Mouse (Mus musculus) kidney, postnatal 10 days (tissue): ENCODE results near the gene Creb5.

ENCODE experiments used
- DNase-seq: peaks from one replicate; pipeline ENCODE4 v3.0.0; 2021; ENCODE audit warnings: mixed read lengths

Gene Creb5

DNA sequence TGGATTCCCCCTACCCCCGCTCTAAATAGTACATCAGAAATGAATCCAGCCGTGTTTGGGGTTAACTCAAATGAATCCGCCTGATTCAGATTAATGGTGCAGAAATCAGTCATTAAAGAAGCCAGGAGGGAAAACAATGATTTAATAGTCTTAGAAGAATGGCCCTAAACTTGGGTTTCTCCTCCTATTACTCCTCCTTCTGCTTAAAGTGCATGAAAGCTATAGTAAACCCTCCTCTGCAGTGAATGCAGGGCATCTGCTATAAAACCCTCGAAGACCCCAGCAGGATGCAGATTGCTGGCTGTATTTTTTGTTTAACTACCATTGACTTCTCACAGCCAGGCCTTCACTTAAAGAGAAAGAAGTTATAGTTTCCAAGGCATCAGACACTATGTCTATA lies 307.2 kb downstream of the Creb5 start:
- DNase-seq: no peak

- no peak for DNase-seq
Measured at GRCm38 (mm10) chr6:53596402-53596801, 309.3 kb downstream of the Creb5 start.

- no peak for DNase-seq
Measured at GRCm38 (mm10) chr6:53603041-53603440, 316.0 kb downstream of the Creb5 start.

- peak; percentile 11 for DNase-seq
Measured at GRCm38 (mm10) chr6:53603695-53604094, 316.6 kb downstream of the Creb5 start.

GRCm38 (mm10) chr6:53604386-53604785 lies 317.3 kb downstream of the Creb5 start:
- peak; percentile 10 for DNase-seq

GRCm38 (mm10) chr6:53605184-53605583 lies 318.1 kb downstream of the Creb5 start:
- no peak for DNase-seq

DNA sequence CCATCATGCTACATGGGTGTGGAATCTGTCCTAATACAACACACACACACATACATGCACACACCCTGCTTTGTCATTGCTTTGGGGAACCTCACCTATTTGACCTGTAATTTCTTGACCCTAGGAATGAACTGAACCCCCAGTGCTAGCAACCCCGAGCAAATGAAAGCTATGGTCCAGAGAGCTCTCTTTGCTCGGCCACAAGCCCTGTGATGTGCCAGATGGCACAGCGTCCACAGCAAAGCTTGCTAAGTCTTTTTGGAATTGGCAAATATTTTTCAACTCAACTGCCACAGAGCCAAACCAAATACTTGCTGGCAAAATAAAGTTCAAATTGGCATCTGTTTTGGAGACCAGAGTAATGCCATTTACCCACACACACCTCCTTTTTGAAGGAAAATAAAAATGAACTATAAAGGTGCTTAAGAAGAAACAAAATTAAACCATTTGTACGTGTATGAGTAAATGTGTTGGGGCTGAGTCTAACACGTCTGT lies 324.4 kb downstream of the Creb5 start:
- DNase-seq: no peak

DNA sequence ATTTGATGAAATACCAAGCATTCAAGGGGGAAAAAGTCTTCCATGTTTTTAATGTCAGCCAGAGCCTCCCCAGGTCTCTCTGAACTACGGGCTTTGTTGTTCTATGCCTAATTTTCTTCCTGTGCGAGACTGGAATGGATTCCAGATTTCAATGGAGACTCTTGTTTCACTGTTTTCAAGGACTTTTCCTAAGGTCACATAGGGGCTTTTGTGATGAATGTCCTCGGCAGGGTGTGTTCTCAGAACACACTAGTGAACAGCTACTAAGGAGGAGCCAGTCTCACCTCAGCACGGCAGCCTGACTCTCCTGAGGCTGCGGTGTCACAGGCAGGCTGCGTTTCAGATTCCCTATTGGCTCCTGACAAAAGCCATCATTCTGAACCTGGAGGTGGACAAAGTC lies 325.6 kb downstream of the Creb5 start:
- DNase-seq: no peak

DNA sequence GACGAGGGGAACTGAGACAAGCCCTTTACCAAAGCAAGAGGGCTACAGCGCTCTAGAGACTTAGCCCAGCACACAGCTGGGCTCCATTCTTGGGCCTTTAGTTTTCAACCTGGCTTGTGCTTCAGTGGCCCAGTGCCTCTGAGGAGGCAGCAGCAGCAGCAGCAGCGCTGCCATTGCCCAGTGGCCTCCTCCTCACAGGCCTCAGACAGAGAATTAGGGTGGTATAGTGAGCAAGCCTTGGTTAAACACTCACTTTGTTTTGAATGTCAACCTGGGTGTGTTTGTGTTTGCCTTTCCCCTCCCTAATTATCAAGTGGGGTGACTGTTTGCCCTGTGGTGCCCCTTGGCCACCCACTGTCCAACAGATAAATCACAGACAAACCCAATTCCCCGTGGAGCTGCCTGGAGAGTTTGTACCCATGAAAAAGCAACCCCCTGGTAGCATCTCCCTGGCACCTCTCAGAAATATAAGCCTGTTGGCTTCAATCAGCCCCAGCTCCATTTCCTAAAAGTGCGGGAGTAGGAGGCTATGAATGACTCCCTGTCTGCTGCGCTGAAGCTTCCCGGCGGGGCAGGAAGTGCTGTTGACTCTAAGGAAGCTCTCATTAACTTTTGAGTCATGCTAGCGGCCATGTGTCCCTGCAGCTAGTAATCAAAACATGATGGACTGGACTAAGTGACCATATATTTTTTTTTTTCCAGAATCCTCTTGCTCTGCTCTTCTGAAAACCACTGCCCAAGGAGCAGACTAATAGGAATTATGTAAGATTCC lies 328.6 kb downstream of the Creb5 start:
- peak; percentile 52 for DNase-seq

DNA sequence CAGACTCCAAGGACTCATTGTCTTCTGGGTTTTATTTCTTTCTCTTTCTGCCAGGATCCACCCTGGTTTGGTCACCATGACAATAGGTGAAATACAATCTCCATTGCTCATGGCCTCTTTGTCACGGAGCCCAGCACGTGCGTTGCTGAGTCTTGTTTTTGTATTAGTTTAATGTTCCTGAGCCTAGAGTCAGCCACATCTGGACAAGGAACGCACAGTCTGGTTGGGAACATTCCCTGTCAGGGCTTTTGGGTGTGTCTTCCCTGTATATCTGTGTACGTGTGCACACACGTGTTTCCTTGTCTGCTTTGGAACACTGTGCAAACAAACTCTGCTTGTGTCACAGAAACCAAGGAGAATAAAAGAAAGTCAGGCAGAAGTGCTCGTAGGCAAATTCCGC lies 331.1 kb downstream of the Creb5 start:
- DNase-seq: no peak

DNA sequence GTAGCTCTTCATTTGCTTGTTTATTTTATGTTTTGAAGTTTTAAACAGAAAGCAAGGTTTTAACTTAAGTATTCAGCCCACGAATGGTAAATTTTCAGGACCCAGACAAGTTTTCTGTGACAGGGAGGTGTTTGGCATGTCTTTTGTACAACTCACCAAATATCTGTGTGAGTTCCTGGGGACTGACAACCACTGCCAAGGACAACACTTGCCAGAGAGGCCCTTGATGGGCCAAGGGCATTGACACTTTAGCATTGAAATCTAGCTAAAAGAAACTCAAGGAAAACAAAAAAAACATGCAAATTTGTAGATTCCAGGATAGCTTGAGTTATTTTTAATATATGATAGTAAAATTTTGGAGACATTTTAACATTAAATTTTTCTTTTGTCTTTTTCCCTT lies 332.6 kb downstream of the Creb5 start:
- no peak for DNase-seq

- no peak for DNase-seq
Measured at GRCm38 (mm10) chr6:53621295-53621694, 334.2 kb downstream of the Creb5 start.

- DNase-seq: no peak
Measured at GRCm38 (mm10) chr6:53624455-53625276, 337.6 kb downstream of the Creb5 start.

DNA sequence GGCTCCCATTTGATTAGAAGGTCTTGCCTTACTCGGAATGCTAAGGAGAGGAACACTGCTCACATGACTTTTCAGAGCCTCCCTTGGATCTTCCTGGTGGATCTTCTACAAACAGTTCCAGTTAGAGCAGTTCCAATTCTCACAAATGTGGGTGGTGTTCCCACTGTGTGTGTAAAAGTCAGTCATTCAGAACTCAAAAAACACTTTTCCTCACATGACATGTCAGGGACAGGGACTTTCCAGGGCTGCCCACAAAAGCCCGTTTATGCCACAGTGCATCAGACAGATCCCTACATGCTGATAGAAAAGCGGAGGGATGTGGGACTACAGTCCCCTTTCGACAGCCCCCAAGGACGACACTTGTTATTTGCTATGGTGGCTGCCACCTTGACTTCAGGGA lies 339.0 kb downstream of the Creb5 start:
- DNase-seq: no peak

- no peak for DNase-seq
Measured at GRCm38 (mm10) chr6:53628714-53629113, 341.6 kb downstream of the Creb5 start.

DNA sequence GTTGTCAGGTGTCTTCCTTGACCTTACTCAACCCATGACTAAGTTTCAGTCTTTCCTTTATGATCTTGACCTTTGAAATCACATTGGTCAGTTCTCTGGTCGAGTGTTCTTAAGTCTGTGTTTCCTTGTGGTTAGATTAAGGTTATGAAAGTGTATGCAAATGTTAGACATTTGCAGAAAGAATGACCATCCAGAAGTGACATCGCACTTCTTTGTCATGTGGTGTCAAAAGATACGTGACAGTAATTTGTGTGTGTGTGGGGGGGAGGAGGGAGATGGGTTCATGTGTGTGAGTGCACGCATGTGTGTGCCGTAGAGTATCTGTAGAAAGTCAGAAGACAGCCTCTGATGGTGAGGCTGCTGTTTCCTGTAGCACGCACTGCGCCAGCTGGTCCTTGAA lies 348.4 kb downstream of the Creb5 start:
- DNase-seq: no peak

- DNase-seq: no peak
Measured at GRCm38 (mm10) chr6:53637356-53638351, 350.6 kb downstream of the Creb5 start.

DNA sequence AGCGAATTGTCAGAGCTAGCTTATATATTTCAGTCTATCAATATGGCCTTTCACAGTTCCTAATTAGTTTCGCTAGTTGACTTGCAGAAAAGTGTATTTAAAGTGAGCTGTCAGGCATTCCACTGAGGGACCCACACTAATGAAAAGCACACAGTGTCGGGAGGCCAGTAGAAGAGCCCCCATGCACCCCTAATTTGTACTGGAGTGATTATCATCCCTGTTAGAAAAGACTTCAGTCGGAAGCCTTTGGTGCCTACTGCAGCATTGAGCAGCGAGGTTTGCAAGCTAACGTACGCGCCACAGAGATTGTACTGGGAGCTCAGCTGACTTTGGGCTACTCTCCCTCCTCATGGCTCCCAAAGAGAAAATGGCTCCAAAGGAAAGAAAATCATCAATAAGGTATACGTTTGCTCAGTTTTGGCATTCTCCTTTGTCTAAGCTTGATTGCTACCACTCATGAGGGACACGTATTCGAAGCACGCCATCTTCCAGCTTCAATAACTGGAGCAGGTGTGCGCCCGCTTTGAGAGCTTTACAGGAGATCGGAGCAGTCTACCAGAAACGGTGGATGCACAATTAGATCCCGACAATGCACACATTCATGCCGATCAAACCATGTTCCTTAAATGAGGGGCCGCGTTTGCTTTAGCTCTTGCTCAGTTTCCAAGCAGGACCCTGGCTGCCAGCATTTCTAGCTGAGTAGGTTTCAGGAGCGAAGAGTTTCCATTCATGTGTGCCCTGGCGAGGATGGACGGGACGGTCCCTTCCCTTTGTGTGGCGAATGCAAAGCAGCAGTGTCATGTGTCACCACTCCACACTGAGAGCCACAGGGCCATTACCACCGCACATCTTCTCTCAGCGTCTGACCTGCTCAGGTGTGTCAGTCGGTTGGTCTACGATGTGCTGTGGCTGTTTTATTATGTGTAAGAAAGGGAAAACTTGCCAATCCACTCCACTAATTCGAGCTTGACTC lies 354.8 kb downstream of the Creb5 start:
- no peak for DNase-seq

- no peak for DNase-seq
Measured at GRCm38 (mm10) chr6:53642826-53643356, 355.8 kb downstream of the Creb5 start.

- DNase-seq: no peak
Measured at GRCm38 (mm10) chr6:53643481-53643880, 356.4 kb downstream of the Creb5 start.

- DNase-seq: no peak
Measured at GRCm38 (mm10) chr6:53644056-53644455, 357.0 kb downstream of the Creb5 start.
